Mouse (Mus musculus) liver, postnatal 0 days (tissue): ENCODE results near the gene Dagla.

Experiments
- CTCF ChIP-seq: sonication (generic); IDR thresholded peaks from 2 replicates; pipeline ENCODE4 v1.5.1; 2016; ENCODE audit warnings: antibody characterized with exemption, low read depth
- EP300 ChIP-seq: IDR thresholded peaks from 2 replicates; pipeline ENCODE4 v1.6.1; 2016; ENCODE audit warnings: antibody characterized with exemption, low read depth, mild to moderate bottlenecking

- no peak for TF ChIP-seq CTCF
- TF ChIP-seq EP300 = no peak
Measured at GRCm38 (mm10) chr19:10289609-10290150, 15.0 kb downstream of the Dagla start.
